Mouse (Mus musculus): ENCODE results near the gene 1700086D15Rik.

- TF ChIP-seq CTCF (IDR thresholded peaks at IDR 0.05; ENCODE audit: low read depth, low read length): no peak
- TF ChIP-seq POLR2A (IDR thresholded peaks at IDR 0.05; ENCODE audit: extremely low read depth, insufficient read depth, low read length): no peak
These were observed 3.1 kb upstream of the 1700086D15Rik start, which contains the start of gene Arhgap44 for GRCm38 (mm10) chr11:65162767-65163120.
